Mouse (Mus musculus) liver, adult (tissue): Measurements from ENCODE around the gene Son.

Source experiments
- GATA4 ChIP-seq: IDR thresholded peaks from 2 replicates; pipeline ENCODE4 v1.6.1; 2014; ENCODE audit warnings: mild to moderate bottlenecking, low read length; ENCODE audit not compliant: insufficient replicate concordance

Son gene

DNA sequence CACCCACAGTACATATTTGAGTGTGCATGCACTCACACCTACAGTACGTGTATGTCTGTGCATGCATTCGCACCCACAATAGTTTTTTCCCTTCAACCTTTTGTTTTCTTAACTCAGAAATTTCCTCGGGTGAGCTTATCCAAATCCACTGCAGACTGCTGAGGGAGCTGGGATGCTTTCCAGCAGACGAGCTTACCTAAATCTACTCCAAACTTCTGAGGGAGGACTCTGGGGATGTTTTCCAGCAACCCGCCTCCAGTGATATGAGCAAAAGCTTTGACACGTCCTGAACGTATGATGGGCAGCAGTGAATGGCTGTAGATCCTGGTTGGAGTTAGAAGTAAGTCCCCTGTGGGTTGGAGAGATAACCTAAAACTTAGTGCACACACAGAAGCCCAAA is 19.5 kb upstream of the Son start:
- no peak for TF ChIP-seq GATA4

- TF ChIP-seq GATA4: no peak
Measured at GRCm38 (mm10) chr16:91628673-91629072, 18.6 kb upstream of the Son start.

- TF ChIP-seq GATA4: no peak
Measured at GRCm38 (mm10) chr16:91629749-91630148, 17.6 kb upstream of the Son start.

GRCm38 (mm10) chr16:91630584-91630983 is 16.7 kb upstream of the Son start:
- peak; percentile 61; the same call in 1 of the 2 replicates for TF ChIP-seq GATA4

GRCm38 (mm10) chr16:91632439-91632838 is 14.9 kb upstream of the Son start:
- TF ChIP-seq GATA4: no peak

DNA sequence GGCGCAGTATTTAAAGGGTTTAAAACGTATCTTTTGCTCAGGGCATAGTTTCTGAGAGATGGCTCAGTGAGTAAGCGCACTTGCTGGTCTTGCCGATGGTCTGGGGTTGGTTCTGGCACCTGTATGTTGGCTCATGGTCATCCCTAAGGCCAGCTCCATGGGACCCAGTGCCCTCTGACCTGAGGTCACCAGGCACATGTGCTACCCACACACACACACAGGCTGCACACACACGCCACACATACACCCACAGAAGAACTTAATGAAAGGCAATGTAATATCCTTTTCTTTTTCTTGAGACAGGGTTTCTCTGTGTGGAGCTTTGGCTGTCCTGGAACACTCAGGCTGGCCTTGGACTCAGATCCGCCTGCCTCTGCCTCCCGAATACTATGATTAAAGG is 14.4 kb upstream of the Son start:
- TF ChIP-seq GATA4: no peak

DNA sequence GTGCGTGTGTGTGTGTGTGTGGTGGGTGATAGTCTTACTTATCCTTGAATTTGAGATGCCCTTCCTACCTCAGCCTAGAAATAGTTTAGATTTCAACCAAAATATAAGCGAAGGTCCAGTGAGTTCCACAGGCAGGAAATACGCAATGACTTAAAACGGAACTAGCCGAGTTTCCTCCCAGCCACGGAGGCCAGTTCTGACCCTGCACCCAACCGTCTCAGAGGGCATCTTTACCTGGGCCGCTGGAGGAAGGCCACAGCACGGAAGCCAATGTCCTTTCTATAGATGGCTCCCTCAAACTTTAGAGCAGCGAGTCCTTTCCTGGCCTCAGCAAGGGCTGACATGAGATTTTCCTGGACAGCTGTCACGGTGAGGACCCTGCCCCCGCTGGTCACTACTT is 13.7 kb upstream of the Son start:
- no peak for TF ChIP-seq GATA4

GRCm38 (mm10) chr16:91639161-91639560 is 8.1 kb upstream of the Son start:
- no peak for TF ChIP-seq GATA4

- TF ChIP-seq GATA4: no peak
Measured at GRCm38 (mm10) chr16:91639636-91640035, 7.7 kb upstream of the Son start.

- no peak for TF ChIP-seq GATA4
Measured at GRCm38 (mm10) chr16:91640171-91640570, 7.1 kb upstream of the Son start.

GRCm38 (mm10) chr16:91644901-91645300 is 2.4 kb upstream of the Son start:
- no peak for TF ChIP-seq GATA4

DNA sequence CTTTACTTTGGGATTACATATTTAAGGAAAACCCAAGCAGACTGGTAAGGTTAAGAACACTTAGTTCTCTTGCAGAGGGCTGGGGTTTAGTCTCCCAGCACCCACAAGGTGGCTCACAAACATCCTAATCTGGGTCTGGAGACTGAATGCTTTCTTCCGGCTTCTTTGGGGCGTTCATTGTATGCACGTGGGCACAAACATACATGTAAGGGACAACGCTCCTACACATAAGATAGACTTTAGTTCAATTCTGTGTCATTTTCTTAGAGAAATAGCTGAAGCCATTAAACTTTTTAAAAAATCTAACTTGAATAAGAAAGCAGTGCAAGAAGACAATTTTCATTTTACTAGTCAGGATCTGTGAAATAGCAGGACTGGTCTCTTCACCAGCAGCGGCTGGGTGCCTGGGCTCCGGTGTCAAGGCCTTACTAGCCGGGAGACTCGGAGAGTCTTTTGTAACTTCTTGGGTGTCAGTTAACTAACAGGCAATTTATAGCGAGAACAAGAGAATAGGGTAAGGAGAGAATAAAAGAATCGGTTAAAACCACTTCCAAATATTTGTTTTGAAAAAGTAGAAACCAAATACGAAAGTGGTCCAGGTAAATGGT is 1.2 kb upstream of the Son start:
- TF ChIP-seq GATA4: no peak

DNA sequence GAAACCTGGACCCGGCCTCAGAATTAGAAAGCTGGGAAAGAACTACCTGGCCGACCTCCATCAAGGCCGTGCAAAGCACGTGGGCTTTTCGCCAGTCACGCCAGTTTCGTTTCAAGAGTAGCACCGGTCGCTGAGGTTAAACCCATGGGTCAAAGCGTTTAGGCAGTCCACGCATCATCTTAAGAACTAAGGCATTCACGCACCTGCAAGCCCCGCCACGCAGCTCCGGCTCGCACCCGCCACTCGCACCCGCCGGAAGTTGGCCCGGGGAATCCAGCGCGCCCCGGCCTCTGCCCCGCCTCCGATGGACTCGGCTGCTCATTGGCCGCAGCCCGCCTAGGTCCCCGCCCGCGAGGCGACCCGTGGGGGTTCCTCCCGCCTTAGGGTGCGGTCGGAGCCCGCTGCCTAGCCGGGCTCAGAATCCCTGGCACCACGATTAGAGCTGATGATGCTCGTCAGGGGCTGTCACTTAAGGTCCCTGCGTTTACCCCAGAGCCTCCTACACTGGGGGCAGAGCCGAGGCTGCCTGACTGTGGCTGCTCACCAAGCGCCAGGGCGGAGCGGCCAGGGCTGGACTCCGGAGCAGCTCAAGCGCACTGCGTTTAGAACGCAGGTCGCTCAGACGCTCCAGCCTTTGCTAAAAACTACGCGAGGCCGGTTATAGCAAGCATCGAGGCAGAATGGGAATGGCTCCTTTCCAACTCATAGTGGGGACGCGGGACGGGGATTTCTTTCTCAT is 456 bp upstream of the Son start, which contains the start of gene Gart:
Gart (minus strand) TSS at position 272 of the 739 bp plus-strand sequence.
- TF ChIP-seq GATA4: peak; percentile 54; the same call in 1 of the 2 replicates

DNA sequence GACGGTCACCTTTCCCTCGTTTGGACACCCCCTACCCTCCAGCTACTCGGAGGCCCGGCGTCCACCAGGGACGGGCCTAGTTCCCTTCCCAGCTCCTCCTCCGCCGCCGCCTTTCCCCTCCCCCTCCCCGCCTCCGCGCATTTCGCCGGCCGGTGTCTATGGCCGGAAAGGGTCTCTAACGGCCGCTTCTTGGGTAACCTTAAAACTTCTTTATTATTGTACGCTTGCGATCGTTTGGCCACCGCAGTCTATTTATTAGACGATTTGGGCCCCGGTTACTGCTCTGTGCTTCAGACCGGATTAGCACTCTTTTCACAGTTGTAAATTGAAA is 879 bp downstream of the Son start:
- TF ChIP-seq GATA4: no peak

GRCm38 (mm10) chr16:91649246-91649645 is 1.9 kb downstream of the Son start:
- no peak for TF ChIP-seq GATA4

- TF ChIP-seq GATA4: no peak
Measured at GRCm38 (mm10) chr16:91649781-91650180, 2.5 kb downstream of the Son start.

GRCm38 (mm10) chr16:91652191-91652590 is 4.9 kb downstream of the Son start:
- TF ChIP-seq GATA4: no peak
